Mouse (Mus musculus) neutrophil, adult 5-6 weeks (primary cell): ENCODE results near the gene Ssr4. TPM values are rescaled to one million over a fixed set of nuclear protein-coding genes. Genes with fewer than 3 reads are reported as not detected.
"Not testable (repeated sequence)": the region's sequence is repeated elsewhere in the genome, so short reads cannot be mapped to it uniquely, and the experiment has no call there.

Experiments used
- ATAC-seq: fragments of 151-379, 151-347 bp; 2 replicates; pipeline ENCODE4 v1.8.0; 2017; ENCODE audit warnings: mild to moderate bottlenecking, moderate TSS enrichment; ENCODE audit not compliant: insufficient number of reproducible peaks, poor library complexity, low FRiP score, severe bottlenecking; ENCODE audit errors: extremely low read depth
- total RNA-seq: library from RNA; stranded (forward); fragments of 200-1000 nt; gene quantifications from 2 replicates; pipeline ENCODE4 v1.2.3, GENCODE M21; 2017

Gene Ssr4
- total RNA-seq: 73.1 and 84.8 TPM in 2 replicates

DNA sequence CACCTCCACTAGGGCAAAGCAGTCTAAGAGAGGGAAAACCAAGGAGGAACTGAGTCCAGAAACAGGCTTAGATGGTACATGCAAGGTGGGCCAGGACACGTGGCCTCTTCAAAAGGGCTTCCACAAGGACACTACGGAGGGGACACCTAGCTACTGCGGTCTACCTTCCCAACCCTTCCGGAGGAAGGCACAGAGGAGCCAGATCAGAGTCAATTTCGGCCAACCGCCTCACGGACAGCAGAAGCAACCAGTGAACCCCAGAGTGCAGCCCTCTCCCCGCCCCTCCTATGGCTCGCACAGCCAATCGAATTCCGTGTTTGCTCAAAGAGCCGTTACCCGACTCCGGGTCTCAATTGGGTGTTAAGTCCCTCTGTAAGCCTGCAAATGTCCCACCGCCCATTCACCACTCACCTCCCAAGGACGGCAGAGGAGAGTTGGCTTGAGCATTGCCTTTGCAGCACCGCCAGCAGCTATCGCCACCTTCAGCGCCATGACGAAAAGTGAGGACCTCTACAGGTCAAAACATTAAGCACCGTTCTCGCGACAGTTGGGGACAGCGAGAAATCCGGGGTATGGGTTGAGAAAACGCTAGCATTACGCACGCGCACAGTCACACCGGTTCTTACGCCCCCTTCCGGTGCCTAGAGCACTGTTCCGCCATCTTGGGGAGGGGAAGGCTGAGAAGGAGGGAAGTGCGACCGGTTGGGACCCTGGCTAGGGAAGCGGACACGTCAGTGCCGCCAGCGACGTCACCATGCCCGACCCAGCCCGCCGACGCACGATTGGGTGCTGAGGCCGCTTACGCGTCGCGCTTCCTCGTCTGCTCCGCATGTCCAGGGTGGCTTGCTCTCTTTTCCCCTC lies at the start of gene Ssr4, which contains the start of gene Idh3g:
Ssr4 (plus strand) TSS at position 665 of the 861 bp plus-strand sequence.
Idh3g (minus strand) TSS at position 534 of the 861 bp plus-strand sequence.
- peak; percentile 96 for ATAC-seq

- ATAC-seq: no peak
These were observed 48.7 kb upstream of the Ssr4 start for GRCm38 (mm10) chrX:73738155-73738554.

DNA sequence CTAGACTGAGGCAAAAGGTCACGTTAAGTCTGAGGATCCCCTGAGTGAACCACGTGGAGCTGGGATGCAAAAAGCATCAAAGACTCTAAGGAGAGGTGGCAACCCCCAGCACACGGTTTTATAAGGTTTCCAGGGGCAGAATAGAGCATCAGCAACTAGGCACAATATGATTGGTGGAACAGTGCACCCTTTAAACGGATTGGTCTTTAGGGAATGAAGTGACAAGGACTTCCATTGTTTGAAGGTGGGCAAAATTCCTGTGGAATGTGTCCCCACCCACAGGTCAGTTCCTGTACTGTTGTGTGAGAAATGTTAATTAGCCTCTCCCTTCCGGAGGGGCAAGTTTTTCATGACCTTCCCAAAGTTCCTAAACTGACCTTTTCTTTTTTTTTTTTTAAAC lies 47.7 kb upstream of the Ssr4 start:
- ATAC-seq: no peak

GRCm38 (mm10) chrX:73739841-73740240 lies 47.0 kb upstream of the Ssr4 start:
- not testable (repeated sequence) for ATAC-seq

GRCm38 (mm10) chrX:73744774-73745481 lies 41.9 kb upstream of the Ssr4 start:
- ATAC-seq: no peak

GRCm38 (mm10) chrX:73748977-73749376 lies 37.9 kb upstream of the Ssr4 start:
- ATAC-seq: no peak

- no peak for ATAC-seq
These were observed 30.3 kb upstream of the Ssr4 start, which contains the start of gene Plxnb3 for GRCm38 (mm10) chrX:73756334-73757140. Gene Plxnb3 (plus strand): TSS chrX:73757090.

- ATAC-seq: no peak
These were observed 28.1 kb upstream of the Ssr4 start for GRCm38 (mm10) chrX:73758611-73759290.

DNA sequence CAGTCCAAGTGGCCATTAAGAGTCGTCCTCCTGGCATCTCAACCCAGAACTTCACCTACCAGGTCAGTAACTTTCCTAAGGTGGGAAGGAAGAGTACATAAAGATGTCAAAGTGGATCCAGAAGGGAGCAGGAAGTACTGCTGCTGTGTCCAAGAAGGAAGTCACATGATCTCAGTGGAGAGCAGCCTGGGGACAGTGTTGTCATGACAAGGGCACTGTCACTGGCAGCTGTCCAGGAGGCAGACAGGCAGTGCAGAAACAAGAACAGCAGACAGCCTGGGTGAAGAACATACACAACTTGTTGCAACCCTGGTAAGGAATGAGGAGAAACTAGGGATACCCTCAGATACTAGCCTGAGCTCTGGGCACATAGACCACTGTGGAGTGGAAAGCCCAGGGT lies 21.5 kb upstream of the Ssr4 start:
- ATAC-seq: 0 out of 2 replicates have a peak, but pooled peaks have one; percentile 24

DNA sequence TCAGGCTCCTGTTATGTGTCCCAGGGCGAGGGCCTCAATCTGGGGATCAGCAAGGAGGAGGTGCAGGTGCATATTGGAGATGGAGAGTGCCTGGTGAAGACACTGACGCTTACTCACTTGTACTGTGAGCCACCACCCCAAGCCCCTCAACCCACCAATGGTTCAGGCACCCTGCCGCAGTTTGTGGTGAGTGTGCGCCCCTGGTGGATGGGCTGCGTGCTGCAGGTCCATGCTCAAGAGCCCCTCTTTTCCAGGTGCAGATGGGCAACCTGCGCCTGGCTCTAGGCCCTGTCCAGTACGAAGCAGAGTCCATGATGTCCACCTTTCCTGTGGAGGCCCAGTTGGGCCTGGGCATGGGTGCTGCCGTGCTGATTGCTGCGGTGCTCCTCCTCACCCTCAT lies 19.6 kb upstream of the Ssr4 start:
- no peak for ATAC-seq

- peak; percentile 76; the same call in 1 of the 2 replicates for ATAC-seq
These were observed 12.6 kb upstream of the Ssr4 start, which contains the start of gene Srpk3 for GRCm38 (mm10) chrX:73774168-73774760. Gene Srpk3 (plus strand): TSS chrX:73774405.

GRCm38 (mm10) chrX:73774802-73775483 lies 11.9 kb upstream of the Ssr4 start:
- ATAC-seq: no peak

- no peak for ATAC-seq
These were observed 4.6 kb upstream of the Ssr4 start for GRCm38 (mm10) chrX:73782227-73782626.

DNA sequence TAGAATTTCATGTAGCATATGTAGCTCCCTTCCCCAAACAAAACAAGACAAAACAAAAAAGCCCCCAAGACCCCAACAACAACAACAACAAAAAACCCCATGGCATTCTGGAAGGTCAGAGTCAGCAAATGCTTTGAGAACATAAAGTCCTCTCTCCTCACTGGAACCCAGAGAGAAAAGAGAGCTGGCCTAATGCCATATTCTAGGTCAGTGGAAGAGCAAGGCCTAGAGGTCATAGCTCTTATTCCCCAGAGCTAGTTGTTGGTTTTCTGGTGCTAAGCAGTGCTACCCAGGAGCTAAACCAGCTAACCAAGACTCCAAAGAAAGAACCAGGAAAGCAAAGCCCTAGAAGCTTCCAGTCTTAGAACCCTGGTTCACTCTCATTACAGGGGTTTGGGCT lies 1.2 kb upstream of the Ssr4 start:
- no peak for ATAC-seq

- no peak for ATAC-seq
These were observed 364 bp downstream of the Ssr4 start for GRCm38 (mm10) chrX:73787225-73787558.

DNA sequence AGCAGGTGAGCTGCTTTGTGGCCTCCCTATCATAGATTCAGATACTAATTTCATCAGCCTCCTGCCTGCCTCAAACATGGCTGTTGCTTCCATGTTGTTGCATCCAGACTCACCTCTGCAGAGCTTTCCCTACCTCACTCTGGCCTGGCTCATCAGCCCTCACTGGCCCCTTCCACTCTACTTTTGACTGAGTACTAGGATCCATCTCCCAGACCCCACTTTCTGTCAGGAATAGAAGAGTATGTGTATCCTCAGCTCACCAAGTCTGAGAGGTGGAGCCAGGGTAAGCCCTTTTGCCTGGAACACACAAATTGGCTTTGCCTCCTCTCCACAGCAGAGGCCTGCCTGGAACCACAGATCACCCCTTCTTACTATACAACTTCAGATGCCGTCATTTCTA lies 1.7 kb downstream of the Ssr4 start:
- no peak for ATAC-seq

DNA sequence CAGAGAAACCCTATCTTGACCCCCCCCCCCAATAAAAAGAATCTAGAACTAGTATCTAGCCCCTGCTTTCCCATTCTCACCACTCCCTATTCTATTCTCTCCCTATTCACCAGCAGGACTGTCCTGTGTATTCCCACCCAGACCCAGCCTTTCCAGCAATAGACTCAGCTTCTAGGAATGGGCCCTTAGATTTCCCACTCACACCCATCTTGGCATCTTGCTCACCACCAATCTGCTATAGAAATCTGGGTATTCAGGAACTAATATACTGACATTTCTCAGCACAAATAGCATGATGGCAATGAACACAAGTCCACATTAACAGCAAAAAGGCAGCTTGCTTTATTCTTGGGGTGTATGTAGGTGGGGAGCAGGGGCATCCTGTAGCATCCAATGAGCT lies 6.2 kb downstream of the Ssr4 start:
- ATAC-seq: no peak

GRCm38 (mm10) chrX:73793505-73793904 lies 6.7 kb downstream of the Ssr4 start:
- no peak for ATAC-seq
